Mouse (Mus musculus) kidney, adult 2 months (tissue): ENCODE data around the gene Myg1. TPM values are rescaled to one million over a fixed set of nuclear protein-coding genes. Genes with fewer than 3 reads are reported as not detected.

Source experiments
- DNase-seq: peaks from one replicate; pipeline ENCODE4 v3.0.0; 2021
- H3K27ac ChIP-seq: fragments of 200-500 bp; 2 replicates; pipeline ENCODE4 v1.5.1; 2012; ENCODE audit warnings: low read depth, low read length, control low read depth, inconsistent platforms; ENCODE audit not compliant: insufficient read depth
- H3K27me3 ChIP-seq: fragments of 200-500 bp; replicated peaks from 2 replicates; pipeline ENCODE4 v1.6.1; 2012; ENCODE audit warnings: mild to moderate bottlenecking, moderate library complexity, low read length, inconsistent platforms; ENCODE audit not compliant: control insufficient read depth, insufficient read depth
- H3K36me3 ChIP-seq: fragments of 200-500 bp; 2 replicates; pipeline ENCODE4 v1.6.1; 2012; ENCODE audit warnings: mild to moderate bottlenecking, moderate library complexity, low read length, inconsistent platforms; ENCODE audit not compliant: control insufficient read depth, insufficient read depth
- H3K4me1 ChIP-seq: fragments of 200-500 bp; 2 replicates; pipeline ENCODE4 v1.6.1; 2011; ENCODE audit warnings: low read length; ENCODE audit not compliant: control insufficient read depth, insufficient read depth
- H3K4me3 ChIP-seq: fragments of 200-500 bp; 2 replicates; pipeline ENCODE4 v1.5.1; 2011; ENCODE audit warnings: mild to moderate bottlenecking, low read depth, low read length, control low read depth; ENCODE audit not compliant: insufficient read depth
- CTCF ChIP-seq: fragments of 200-500 bp; conservative IDR thresholded peaks from 2 replicates; pipeline ENCODE4 v1.5.1; 2011; ENCODE audit warnings: low read depth, mild to moderate bottlenecking, control low read depth, low read length, moderate library complexity, mixed read lengths; ENCODE audit not compliant: insufficient read depth, insufficient read length
- POLR2A ChIP-seq: fragments of 200-500 bp; IDR thresholded peaks from one replicate; pipeline ENCODE4 v1.6.1; 2011; ENCODE audit warnings: low read depth, low read length, control low read depth
- WGBS: fragments of 180-500 bp; shearing (Covaris S2); methylation state at CpG from one replicate; pipeline ENCODE4 v1.1.7; 2018; 5-methylcytosine and 5-hydroxymethylcytosine counted together
- polyA plus RNA-seq: library from polyadenylated mRNA; depleted of rRNA; stranded (reverse); fragments of >200 nt; gene quantifications from 2 replicates; pipeline ENCODE4 v1.2.3, GENCODE M21; 2012

Myg1 gene
- polyA plus RNA-seq, 1 experiment = 70.0 TPM

GRCm38 (mm10) chr15:102366733-102367344, 35.3 kb downstream of the Myg1 start, which contains the start of gene Sp7:
Sp7 (minus strand) TSS chr15:102367182.
- no peak within 1 kb of the TSS for H3K4me3 ChIP-seq
- H3K36me3 ChIP-seq = no peaks in the 10 kb centered on the region
- H3K27ac ChIP-seq = no peak within 1 kb of the TSS
- no peaks in the 10 kb centered on the region for H3K27me3 ChIP-seq
- 7% methylated on average over 15 of the region's 15 CpGs for WGBS
- H3K4me1 ChIP-seq = no peaks in the 10 kb centered on the region
- no peak for DNase-seq
- TF ChIP-seq CTCF (no peak), POLR2A (no peak)

DNA sequence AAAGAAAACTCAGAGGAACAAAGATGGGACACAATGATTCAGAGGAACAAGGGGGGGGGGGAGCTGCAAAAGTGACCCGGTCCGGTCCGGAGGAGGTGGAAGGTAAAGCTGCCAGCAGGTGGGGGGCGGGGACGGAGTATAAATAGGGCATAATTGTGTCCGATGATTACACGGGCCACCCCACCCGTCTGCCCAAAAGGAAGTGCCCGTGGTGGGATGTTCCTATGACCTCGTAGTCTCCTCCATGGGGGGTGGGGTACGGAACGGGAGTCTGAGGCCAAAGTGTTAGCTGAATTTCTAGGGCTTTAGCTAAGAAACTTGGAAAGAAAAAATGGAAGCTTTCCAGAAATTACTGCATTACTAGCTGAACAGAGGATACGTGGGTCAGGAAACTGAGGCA, 38.5 kb downstream of the Myg1 start:
- TF ChIP-seq POLR2A = no peak
- TF ChIP-seq CTCF = no peak
- Histone ChIP-seq H3K4me1 (no peaks in the 10 kb centered on the region), H3K4me3 (no peak overlapping the region), H3K27ac (no peak overlapping the region), H3K27me3 (no peaks in the 10 kb centered on the region), H3K36me3 (no peaks in the 10 kb centered on the region)
- no peak for DNase-seq
- WGBS = 19% methylated on average over 13 of the region's 13 CpGs

DNA sequence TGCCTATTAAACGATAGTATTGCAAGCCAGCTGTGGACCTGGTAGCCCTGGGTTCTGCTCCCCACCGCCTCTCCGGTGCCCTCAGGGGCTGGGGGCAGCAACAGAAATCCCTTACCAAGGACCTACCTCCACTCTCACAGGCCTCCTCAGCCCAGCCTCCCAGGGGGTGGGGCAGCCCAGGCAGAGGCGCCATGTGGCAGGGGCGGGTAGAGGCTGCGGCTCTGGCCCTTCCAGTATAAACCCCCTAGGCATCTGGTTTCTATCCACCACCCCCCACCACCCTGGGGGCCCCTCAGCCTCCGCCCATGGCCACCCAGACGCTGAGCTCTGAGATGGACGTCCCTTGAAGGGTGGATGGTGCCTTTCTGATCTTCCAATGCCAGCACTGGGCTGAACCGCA, 39.2 kb downstream of the Myg1 start:
- H3K36me3 ChIP-seq = no peaks in the 10 kb centered on the region
- H3K4me3 ChIP-seq = no peak overlapping the region
- TF ChIP-seq POLR2A = no peak
- H3K27ac ChIP-seq = no peak overlapping the region
- no peaks in the 10 kb centered on the region for H3K27me3 ChIP-seq
- WGBS = 40% methylated on average over 10 of the region's 10 CpGs
- DNase-seq = no peak
- no peaks in the 10 kb centered on the region for H3K4me1 ChIP-seq

DNA sequence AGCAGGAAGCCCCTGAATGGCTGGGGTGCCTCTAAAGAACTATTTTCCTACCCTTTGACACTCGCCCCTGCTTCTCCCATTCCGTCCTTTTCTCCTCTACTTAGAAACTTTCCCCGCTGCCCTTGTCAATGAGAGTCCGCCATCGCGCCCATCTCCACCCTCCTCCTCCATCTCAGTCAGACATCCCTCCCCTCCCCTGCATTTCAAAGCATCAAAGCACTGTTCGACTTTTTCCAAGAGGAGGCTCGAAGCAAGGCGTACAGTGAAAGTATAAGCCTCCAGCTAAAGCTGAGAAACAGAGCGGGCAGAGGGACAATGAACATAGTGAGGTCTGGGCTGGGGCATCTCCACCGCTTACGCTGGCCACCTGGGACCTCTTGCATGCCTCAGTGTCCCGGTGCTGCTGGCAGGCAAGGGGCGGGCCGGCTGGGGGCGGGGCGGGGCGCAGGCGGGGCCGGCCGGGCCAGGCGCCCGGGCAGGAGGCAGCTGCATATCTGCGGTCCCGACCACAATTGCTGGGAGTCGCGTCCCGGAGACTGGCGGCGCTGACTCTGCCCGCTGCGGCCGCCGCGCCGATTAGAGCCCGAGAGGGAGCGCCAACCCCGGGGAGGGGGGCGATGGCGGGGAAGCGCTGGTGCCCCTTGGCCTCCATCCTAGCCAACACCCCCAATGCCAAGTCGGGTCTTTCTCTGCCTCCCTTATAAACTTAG, 45.1 kb downstream of the Myg1 start:
- Histone ChIP-seq H3K4me3 (peak overlapping the region; percentile 63), H3K27me3 (no peaks in the 10 kb centered on the region), H3K27ac (peak overlapping the region; percentile 81), H3K36me3 (no peaks in the 10 kb centered on the region), H3K4me1 (peaks cover 2% of the 10 kb centered on the region; the same call in 1 of the 2 replicates)
- WGBS = 2% methylated on average over 42 of the region's 43 CpGs
- TF ChIP-seq POLR2A = peak; percentile 42
- no peak for TF ChIP-seq CTCF
- DNase-seq = peak; percentile 71

DNA sequence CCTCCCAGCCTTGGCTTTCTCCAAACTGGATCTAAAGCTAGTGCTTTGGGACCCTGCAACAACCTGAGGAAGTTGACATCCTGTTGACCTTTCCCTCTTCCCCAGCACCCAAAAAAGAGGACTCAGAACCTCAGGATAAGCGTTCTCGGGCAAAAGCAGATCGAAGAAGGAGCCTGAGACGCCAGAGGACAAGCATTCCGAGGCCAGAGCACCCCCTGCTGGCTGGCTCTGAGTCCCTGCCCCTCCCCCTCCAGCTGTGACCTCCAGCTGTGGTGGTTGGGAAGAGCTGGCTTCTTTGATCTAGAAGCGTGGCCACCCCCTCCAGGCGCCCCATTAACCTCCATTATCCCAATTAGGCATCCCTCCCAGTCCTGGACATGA, 45.6 kb downstream of the Myg1 start:
- no peaks in the 10 kb centered on the region for H3K27me3 ChIP-seq
- peaks cover 7% of the 10 kb centered on the region; the same call in 1 of the 2 replicates for H3K4me1 ChIP-seq
- H3K4me3 ChIP-seq = peak overlapping the region; percentile 63
- peak; percentile 94 for DNase-seq
- peak overlapping the region; percentile 81 for H3K27ac ChIP-seq
- H3K36me3 ChIP-seq = no peaks in the 10 kb centered on the region
- TF ChIP-seq POLR2A (peak; percentile 0), CTCF (peak; percentile 93)
- under 1% methylated on average over 7 of the region's 7 CpGs for WGBS

GRCm38 (mm10) chr15:102377810-102378262, 46.3 kb downstream of the Myg1 start:
- WGBS = 28% methylated on average over 10 of the region's 10 CpGs
- Histone ChIP-seq H3K27ac (peak overlapping the region; percentile 88), H3K27me3 (no peaks in the 10 kb centered on the region), H3K4me3 (no peak overlapping the region), H3K4me1 (peaks cover 8% of the 10 kb centered on the region; the same call in 1 of the 2 replicates), H3K36me3 (no peaks in the 10 kb centered on the region)
- peak; percentile 89 for DNase-seq
- no peak for TF ChIP-seq CTCF
- no peak for TF ChIP-seq POLR2A

GRCm38 (mm10) chr15:102381575-102381974, 50.1 kb downstream of the Myg1 start:
- WGBS = 0% methylated on average over 7 of the region's 7 CpGs
- peaks cover 5% of the 10 kb centered on the region; the same call in 1 of the 2 replicates for H3K4me1 ChIP-seq
- no peaks in the 10 kb centered on the region for H3K36me3 ChIP-seq
- no peak for TF ChIP-seq POLR2A
- peak; percentile 99 for TF ChIP-seq CTCF
- no peak overlapping the region for H3K4me3 ChIP-seq
- DNase-seq = peak; percentile 88
- no peaks in the 10 kb centered on the region for H3K27me3 ChIP-seq
- no peak overlapping the region for H3K27ac ChIP-seq
